Mouse (Mus musculus) liver, embryonic 12.5 days (tissue): ENCODE data around the gene Retreg3. TPM values are rescaled to one million over a fixed set of nuclear protein-coding genes. Genes with fewer than 3 reads are reported as not detected.

Experiments
- ATAC-seq: fragments of 200-750 bp; cut with Nextera tagmentation; 2 replicates; pipeline ENCODE4 v1.8.0; 2017; ENCODE audit warnings: moderate number of reproducible peaks, mild to moderate bottlenecking, moderate library complexity
- H3K27ac ChIP-seq: fragments of 300-500 bp; sonication (generic); 2 replicates; pipeline ENCODE4 v1.5.1; 2016; ENCODE audit warnings: mild to moderate bottlenecking
- H3K27me3 ChIP-seq: fragments of 300-500 bp; sonication (generic); replicated peaks from 2 replicates; pipeline ENCODE4 v1.6.1; 2016; ENCODE audit warnings: mild to moderate bottlenecking, moderate library complexity
- H3K36me3 ChIP-seq: fragments of 300-500 bp; sonication (generic); 2 replicates; pipeline ENCODE4 v1.6.1; 2016; ENCODE audit warnings: mild to moderate bottlenecking, moderate library complexity
- H3K4me1 ChIP-seq: fragments of 300-500 bp; sonication (generic); 2 replicates; pipeline ENCODE4 v1.6.1; 2016
- H3K4me2 ChIP-seq: fragments of 300-500 bp; sonication (generic); 2 replicates; pipeline ENCODE4 v1.6.1; 2016; ENCODE audit warnings: mild to moderate bottlenecking, moderate library complexity
- H3K4me3 ChIP-seq: fragments of 300-500 bp; sonication (generic); 2 replicates; pipeline ENCODE4 v1.5.1; 2016; ENCODE audit warnings: mild to moderate bottlenecking, moderate library complexity
- H3K9ac ChIP-seq: fragments of 300-500 bp; sonication (generic); 2 replicates; pipeline ENCODE4 v1.6.1; 2016; ENCODE audit warnings: mild to moderate bottlenecking, moderate library complexity
- H3K9me3 ChIP-seq: fragments of 300-500 bp; sonication (generic); replicated peaks from 2 replicates; pipeline ENCODE4 v1.6.1; 2016; ENCODE audit warnings: mild to moderate bottlenecking, moderate library complexity
- WGBS: fragments of 180-500 bp; shearing (Covaris S2); methylation state at CpG from one replicate; pipeline ENCODE4 v1.1.7; 2016; ENCODE audit not compliant: insufficient replicate concordance; 5-methylcytosine and 5-hydroxymethylcytosine counted together
- polyA plus RNA-seq: library from polyadenylated mRNA; unstranded; fragments of >200 nt; fragmentation: Nextera tagmentation; extraction: Ambion mirVana; gene quantifications from 2 replicates; pipeline ENCODE4 v1.2.1, GENCODE M21; 2016

Retreg3 gene
- polyA plus RNA-seq, 1 experiment from 2014 or later, result 12.7 TPM

DNA sequence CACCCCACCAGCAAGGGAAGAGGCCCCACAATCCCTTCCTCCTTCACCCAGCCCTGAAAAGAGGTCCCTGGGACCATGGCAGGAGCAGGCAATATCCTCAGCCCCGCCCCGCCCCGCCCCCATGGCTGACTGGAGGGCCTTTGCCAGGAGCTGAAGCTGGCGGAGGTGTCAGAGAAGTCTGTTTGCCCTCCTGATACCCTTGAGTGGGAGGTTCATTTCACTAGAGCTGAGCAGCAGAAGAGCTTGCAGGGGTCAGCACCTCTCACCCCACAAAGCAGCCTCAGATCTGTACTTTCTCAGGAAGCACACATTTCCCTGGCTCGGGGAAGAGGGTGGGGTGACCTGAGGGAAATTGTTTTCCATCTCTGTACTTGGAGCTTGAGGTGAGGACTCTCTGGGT is 61.0 kb downstream of the Retreg3 start:
- Histone ChIP-seq H3K4me1 (peaks cover 74% of the 10 kb centered on the region), H3K27me3 (no peaks in the 10 kb centered on the region), H3K27ac (peak overlapping the region; percentile 30; the same call in 1 of the 2 replicates), H3K4me3 (no peak overlapping the region), H3K9me3 (peaks cover 3% of the 10 kb centered on the region; the same call in 1 of the 2 replicates), H3K4me2 (no peak overlapping the region), H3K36me3 (peaks cover 96% of the 10 kb centered on the region), H3K9ac (no peak overlapping the region)
- 78% methylated on average over 5 of the region's 5 CpGs for WGBS
- no peak for ATAC-seq

DNA sequence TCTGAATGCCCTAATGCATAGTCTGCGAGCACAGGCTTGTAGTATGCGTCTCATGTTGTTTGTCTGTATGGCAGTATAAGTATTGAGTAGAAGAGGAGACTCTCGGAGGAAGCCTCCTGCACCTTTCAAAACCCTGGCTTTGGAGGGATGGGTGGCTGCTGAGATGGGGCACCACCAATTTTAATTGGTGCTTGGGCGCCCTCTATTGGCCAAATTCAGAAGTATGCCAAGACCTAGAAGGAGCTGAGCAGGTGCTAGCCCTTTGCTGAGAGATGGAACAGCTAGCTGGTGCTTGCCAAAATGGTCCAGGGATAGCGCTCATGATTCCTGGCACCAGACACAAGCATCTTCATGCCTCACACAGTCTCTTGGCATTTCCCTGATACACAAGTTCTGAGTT is 61.8 kb downstream of the Retreg3 start:
- peaks cover 68% of the 10 kb centered on the region for H3K4me1 ChIP-seq
- H3K9me3 ChIP-seq, result peaks cover 7% of the 10 kb centered on the region; the same call in 1 of the 2 replicates
- no peak; the same call in 1 of the 2 replicates for ATAC-seq
- H3K9ac ChIP-seq, result no peak overlapping the region
- no peak overlapping the region for H3K4me3 ChIP-seq
- peaks cover 100% of the 10 kb centered on the region for H3K36me3 ChIP-seq
- no peaks in the 10 kb centered on the region for H3K27me3 ChIP-seq
- no peak overlapping the region for H3K4me2 ChIP-seq
- WGBS, result 33% methylated on average over 5 of the region's 5 CpGs
- no peak overlapping the region for H3K27ac ChIP-seq

DNA sequence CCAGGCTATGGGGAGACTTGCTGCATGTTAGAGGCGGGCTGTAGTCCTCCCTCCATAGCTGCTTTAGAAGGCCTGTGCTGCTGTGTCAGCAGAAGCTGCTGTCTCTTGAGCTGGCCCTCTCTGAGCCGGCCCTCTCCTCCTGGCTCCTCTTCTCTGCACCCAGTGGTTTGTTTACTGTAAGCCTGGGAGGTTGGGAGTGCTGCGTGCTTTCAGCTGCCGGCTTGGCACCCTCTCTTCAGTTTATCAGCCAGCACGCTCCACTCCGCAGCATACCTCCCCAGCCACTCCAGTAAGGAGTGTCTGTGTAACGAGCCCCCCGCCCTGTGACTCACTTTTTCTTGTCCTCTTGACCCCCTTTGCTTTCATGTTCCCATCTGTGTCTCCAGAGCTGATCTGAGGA is 62.8 kb downstream of the Retreg3 start:
- peaks cover 60% of the 10 kb centered on the region for H3K4me1 ChIP-seq
- H3K9ac ChIP-seq, result no peak overlapping the region
- H3K4me2 ChIP-seq, result no peak overlapping the region
- peak overlapping the region; percentile 53 for H3K27ac ChIP-seq
- WGBS, result 73% methylated on average over 8 of the region's 8 CpGs
- no peaks in the 10 kb centered on the region for H3K27me3 ChIP-seq
- no peak overlapping the region for H3K4me3 ChIP-seq
- H3K9me3 ChIP-seq, result peaks cover 7% of the 10 kb centered on the region; the same call in 1 of the 2 replicates
- H3K36me3 ChIP-seq, result peaks cover 100% of the 10 kb centered on the region
- 0 out of 2 replicates have a peak, but pooled peaks have one; percentile 16 for ATAC-seq

DNA sequence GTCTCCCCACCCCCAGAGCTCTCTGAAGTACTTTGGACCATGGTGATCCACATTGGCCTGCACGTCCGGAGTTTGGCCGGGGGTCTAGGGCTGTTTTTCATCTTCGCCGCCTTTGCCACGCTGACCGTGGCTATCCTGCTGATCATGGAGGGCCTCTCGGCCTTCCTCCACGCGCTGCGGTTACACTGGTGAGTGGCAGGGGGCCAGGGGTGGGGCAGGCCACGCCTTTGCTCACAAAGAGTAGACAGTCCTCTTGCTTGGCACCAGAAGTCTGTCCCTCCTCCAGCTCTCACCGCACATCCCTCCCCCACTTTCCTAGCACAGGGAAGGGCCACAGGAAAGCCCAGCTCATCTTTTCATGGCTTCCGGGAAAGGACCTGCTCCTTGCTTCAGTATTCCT is 64.3 kb downstream of the Retreg3 start:
- ATAC-seq, result no peak
- Histone ChIP-seq H3K4me2 (no peak overlapping the region), H3K9me3 (peaks cover 7% of the 10 kb centered on the region; the same call in 1 of the 2 replicates), H3K4me1 (peaks cover 53% of the 10 kb centered on the region), H3K27ac (no peak overlapping the region), H3K4me3 (no peak overlapping the region), H3K27me3 (no peaks in the 10 kb centered on the region), H3K36me3 (peaks cover 100% of the 10 kb centered on the region), H3K9ac (no peak overlapping the region)
- WGBS, result 64% methylated on average over 14 of the region's 14 CpGs

DNA sequence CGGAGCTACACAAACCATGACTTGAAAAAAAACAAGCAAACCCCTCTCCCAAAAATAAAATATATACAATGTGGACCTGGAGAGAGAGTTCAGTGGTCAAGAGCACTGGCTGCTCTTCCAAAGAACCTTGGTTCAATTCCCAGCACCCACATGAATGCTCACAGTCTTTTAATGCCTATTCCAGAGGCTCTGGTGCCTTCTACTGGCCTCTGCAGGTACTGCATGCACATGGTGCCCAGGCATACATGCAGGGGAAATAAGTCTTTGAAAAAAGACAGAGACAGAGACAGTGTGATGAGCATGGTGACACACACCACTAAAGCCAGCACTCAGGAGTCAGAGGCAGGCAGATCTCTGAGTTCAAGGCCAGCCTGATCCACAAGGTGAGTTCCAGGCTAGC is 65.7 kb downstream of the Retreg3 start:
- Histone ChIP-seq H3K4me2 (no peak overlapping the region), H3K27ac (no peak overlapping the region), H3K4me3 (no peak overlapping the region), H3K9ac (no peak overlapping the region), H3K36me3 (peaks cover 100% of the 10 kb centered on the region), H3K4me1 (peaks cover 46% of the 10 kb centered on the region), H3K9me3 (peaks cover 7% of the 10 kb centered on the region; the same call in 1 of the 2 replicates), H3K27me3 (no peaks in the 10 kb centered on the region)
- WGBS, result 100% methylated on average over 1 of the region's 1 CpGs
- no peak for ATAC-seq

DNA sequence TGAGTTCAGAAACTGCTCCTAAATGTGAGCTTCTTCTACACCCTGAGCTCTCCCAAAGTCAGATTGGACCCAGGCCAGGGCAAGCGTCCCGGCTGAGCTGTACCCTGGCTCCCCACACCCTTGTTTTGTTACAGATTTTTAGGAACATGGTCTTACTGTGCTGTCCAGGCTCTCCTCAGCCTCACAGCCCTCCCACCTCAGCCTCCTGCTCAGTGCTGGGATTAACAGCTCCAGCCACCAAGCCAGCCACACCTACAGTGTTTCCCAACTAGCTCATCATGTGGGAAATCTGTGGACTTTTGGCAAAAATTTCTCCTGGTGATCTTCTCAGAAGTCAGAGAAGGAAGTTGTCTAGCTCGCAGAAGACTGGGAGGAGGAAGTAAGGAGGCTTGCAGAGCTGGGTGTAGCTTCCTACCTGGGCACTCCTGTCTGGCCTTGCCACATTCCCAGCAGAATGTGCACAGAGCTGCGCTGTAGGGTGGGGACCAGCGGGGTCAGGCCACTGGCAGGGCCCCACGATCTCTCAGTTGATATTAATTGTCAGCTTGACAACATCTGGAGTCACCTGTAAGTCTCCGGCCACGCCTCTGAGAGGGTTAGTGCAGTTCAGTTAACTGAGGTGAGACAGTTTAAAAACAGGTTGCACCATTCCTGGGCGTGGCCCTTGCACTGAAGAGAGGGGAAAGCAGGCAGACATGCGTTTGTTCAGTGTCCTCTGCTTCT is 66.8 kb downstream of the Retreg3 start:
- 80% methylated on average over 10 of the region's 10 CpGs for WGBS
- Histone ChIP-seq H3K36me3 (peaks cover 100% of the 10 kb centered on the region), H3K4me3 (no peak overlapping the region), H3K4me2 (no peak overlapping the region), H3K4me1 (peaks cover 35% of the 10 kb centered on the region), H3K9ac (no peak overlapping the region), H3K27me3 (no peaks in the 10 kb centered on the region), H3K9me3 (peaks cover 7% of the 10 kb centered on the region; the same call in 1 of the 2 replicates), H3K27ac (peak overlapping the region; percentile 28; the same call in 1 of the 2 replicates)
- ATAC-seq, result no peak

DNA sequence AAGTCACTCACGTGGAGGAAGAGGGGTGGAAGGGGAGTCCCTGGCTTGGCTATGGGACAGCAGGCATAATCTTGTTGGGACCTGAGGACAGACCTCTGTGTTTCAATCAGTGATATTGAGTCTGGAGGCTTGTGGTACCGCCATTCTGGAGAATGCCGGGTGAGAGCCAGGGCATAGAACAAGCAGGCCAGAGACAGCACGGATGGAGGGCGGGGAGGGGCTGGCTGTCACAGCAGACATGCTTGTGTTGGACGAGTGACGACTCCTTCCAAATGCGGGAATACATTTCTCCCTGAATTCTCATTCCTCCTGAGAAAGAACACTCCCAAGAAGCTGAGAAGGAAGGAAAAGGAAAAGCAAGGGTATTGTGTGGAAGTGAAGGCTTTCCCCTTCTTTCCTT is 68.1 kb downstream of the Retreg3 start:
- peaks cover 7% of the 10 kb centered on the region; the same call in 1 of the 2 replicates for H3K9me3 ChIP-seq
- H3K27me3 ChIP-seq, result no peaks in the 10 kb centered on the region
- H3K9ac ChIP-seq, result no peak overlapping the region
- 84% methylated on average over 8 of the region's 8 CpGs for WGBS
- H3K27ac ChIP-seq, result 0 out of 2 replicates have a peak overlapping the region, but pooled peaks have one; percentile 28
- H3K4me1 ChIP-seq, result peaks cover 26% of the 10 kb centered on the region
- no peak overlapping the region for H3K4me2 ChIP-seq
- H3K36me3 ChIP-seq, result peaks cover 100% of the 10 kb centered on the region
- no peak overlapping the region for H3K4me3 ChIP-seq
- ATAC-seq, result no peak

DNA sequence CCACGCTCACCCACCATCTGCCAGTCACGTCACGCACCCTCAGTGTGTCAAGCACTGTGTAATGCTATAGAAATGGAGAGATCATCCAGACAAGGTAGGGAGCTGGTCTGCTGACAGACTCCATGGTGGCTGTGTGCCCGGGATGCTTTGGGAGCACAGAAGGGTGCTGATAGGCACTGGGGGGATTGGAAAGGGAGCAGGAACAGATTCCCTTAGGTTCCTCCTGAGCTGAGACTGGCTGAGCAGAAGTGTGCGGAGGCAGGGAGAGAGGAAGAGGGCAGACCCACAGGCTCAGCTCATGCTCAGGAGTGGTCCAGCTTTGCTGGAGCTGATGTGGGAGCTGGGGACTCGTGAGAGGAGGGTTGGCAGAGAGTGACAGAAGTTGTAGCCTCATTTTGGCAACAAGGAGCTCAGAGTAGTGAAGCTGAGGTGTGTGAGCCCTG is 68.6 kb downstream of the Retreg3 start:
- WGBS, result 84% methylated on average over 6 of the region's 6 CpGs
- H3K9ac ChIP-seq, result no peak overlapping the region
- ATAC-seq, result no peak
- no peaks in the 10 kb centered on the region for H3K27me3 ChIP-seq
- peaks cover 100% of the 10 kb centered on the region for H3K36me3 ChIP-seq
- H3K27ac ChIP-seq, result no peak overlapping the region
- H3K4me2 ChIP-seq, result no peak overlapping the region
- H3K4me1 ChIP-seq, result peaks cover 24% of the 10 kb centered on the region
- no peak overlapping the region for H3K4me3 ChIP-seq
- peaks cover 7% of the 10 kb centered on the region; the same call in 1 of the 2 replicates for H3K9me3 ChIP-seq

DNA sequence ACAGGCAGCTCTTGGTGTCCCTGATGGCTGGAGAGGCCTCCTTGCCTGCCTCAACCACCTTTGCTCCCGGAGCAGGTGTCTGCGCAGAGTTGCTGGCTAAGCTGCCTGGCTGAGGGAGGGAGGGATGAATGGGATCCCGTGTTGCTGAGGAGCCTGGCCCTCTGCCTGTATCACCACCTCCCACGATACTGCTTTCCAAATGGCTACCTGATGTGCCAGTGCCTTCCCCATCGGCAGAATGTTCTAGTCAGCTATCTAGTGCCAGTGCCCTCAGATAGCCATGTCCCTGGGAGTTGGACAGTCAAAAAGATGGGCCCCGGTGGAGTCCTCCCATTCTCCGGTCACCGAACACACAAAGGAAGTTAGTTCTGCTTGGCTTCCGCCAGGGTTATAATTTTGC is 69.3 kb downstream of the Retreg3 start:
- H3K9ac ChIP-seq, result no peak overlapping the region
- H3K9me3 ChIP-seq, result peaks cover 7% of the 10 kb centered on the region; the same call in 1 of the 2 replicates
- peaks cover 23% of the 10 kb centered on the region for H3K4me1 ChIP-seq
- ATAC-seq, result no peak
- no peak overlapping the region for H3K4me3 ChIP-seq
- H3K4me2 ChIP-seq, result no peak overlapping the region
- no peak overlapping the region for H3K27ac ChIP-seq
- 88% methylated on average over 9 of the region's 9 CpGs for WGBS
- H3K27me3 ChIP-seq, result no peaks in the 10 kb centered on the region
- peaks cover 100% of the 10 kb centered on the region for H3K36me3 ChIP-seq

DNA sequence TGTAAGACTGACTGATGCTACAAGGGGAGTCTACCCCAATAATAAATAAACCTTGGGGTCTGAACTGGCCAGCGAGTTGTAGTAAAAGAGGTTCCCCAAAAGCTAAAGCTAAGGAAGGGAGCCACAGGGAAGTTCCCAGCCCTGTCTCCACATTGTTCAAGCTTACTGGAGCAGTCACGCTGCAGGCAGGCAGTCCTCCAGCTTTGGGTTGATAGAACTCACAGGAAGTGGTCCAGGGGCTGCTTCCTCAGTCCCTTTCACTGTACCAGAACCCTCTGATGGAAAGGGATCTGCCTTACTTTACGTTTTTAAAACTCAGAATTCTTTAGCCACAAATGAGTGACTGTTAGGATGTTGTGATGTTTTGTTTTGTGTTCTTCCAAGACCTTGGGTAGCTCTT is 72.2 kb downstream of the Retreg3 start:
- Histone ChIP-seq H3K27ac (no peak overlapping the region), H3K4me3 (no peak overlapping the region), H3K27me3 (no peaks in the 10 kb centered on the region), H3K9me3 (no peaks in the 10 kb centered on the region), H3K9ac (no peak overlapping the region), H3K4me1 (peaks cover 12% of the 10 kb centered on the region; the same call in 1 of the 2 replicates), H3K36me3 (peaks cover 100% of the 10 kb centered on the region), H3K4me2 (no peak overlapping the region)
- no peak for ATAC-seq
- WGBS, result 46% methylated on average over 3 of the region's 3 CpGs

DNA sequence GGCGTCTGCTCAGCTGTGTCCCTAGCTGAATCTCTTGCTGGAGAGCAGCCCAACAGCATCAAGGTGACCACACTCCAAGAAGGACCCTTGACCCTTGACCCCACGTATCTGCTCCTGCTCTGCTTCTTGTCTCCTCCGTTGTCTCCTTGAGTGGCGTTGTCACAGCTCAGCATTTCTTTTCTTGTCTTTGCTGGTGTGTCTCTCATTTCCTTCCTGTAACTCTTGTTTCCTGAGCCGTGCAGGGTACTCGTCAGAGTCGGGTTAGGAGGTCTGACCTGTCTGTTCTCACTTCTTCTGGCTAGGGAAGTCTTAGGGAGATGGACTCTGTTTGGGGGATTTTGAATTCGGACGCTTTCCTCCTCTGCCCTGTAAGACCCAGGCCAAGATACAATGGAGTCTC is 73.3 kb downstream of the Retreg3 start:
- Histone ChIP-seq H3K36me3 (peaks cover 100% of the 10 kb centered on the region), H3K9ac (no peak overlapping the region), H3K4me2 (no peak overlapping the region), H3K27ac (no peak overlapping the region), H3K27me3 (no peaks in the 10 kb centered on the region), H3K4me3 (no peak overlapping the region), H3K9me3 (no peaks in the 10 kb centered on the region), H3K4me1 (peaks cover 12% of the 10 kb centered on the region; the same call in 1 of the 2 replicates)
- ATAC-seq, result no peak
- WGBS, result 44% methylated on average over 9 of the region's 9 CpGs
